Mouse (Mus musculus): ENCODE measurements at regions not wholly inside any gene's neighbourhood (a gene's known extent, or its start where the extent isn't known, plus 50 kb on each side); places are given as distances from the start of the nearest gene placed in this dataset.

- TF ChIP-seq CTCF (IDR thresholded peaks at IDR 0.05; ENCODE audit: extremely low read depth, insufficient read depth, insufficient read length, insufficient replicate concordance) (no peak), POLR2A (IDR thresholded peaks at IDR 0.05; ENCODE audit: low read depth, low read length) (no peak)
Measured at GRCm38 (mm10) chr13:101219568-101219967, 386.3 kb upstream of the Slc30a5 start.

All from spleen, adult 2 months (tissue).